Mouse (Mus musculus): Measurements from ENCODE around the gene Gnptab.
"Not testable (repeated sequence)": the region's sequence is repeated elsewhere in the genome, so short reads cannot be mapped to it uniquely, and the experiment has no call there.

The Gnptab gene

GRCm38 (mm10) chr10:88379013-88379885 lies at the start of gene Gnptab, which contains the start of gene Dram1:
Gene Gnptab, plus strand, starts transcription at chr10:88379132.
Gene Dram1, minus strand, starts transcription at chr10:88379080.
- peak; percentile 58 to 83 for DNase-seq (ENCODE audit: low read depth in 1 of 2, low spot score in 2 of 2)

- DNase-seq (ENCODE audit: low read depth in 1 of 2, low spot score in 2 of 2): no peak
These were observed 48.2 kb upstream of the Gnptab start for GRCm38 (mm10) chr10:88330695-88331094.

- no peak for DNase-seq (ENCODE audit: low read depth in 1 of 2, low spot score in 2 of 2)
These were observed 38.3 kb upstream of the Gnptab start for GRCm38 (mm10) chr10:88340660-88341059.

GRCm38 (mm10) chr10:88341368-88341767 lies 37.6 kb upstream of the Gnptab start:
- no peak for DNase-seq (ENCODE audit: low read depth in 1 of 2, low spot score in 2 of 2)

- DNase-seq (ENCODE audit: low read depth in 1 of 2, low spot score in 2 of 2): no peak
These were observed 33.0 kb upstream of the Gnptab start for GRCm38 (mm10) chr10:88345899-88346401.

- no peak for DNase-seq (ENCODE audit: low read depth in 1 of 2, low spot score in 2 of 2)
These were observed 32.3 kb upstream of the Gnptab start for GRCm38 (mm10) chr10:88346454-88347245.

GRCm38 (mm10) chr10:88349800-88350199 lies 29.1 kb upstream of the Gnptab start:
- no peak for DNase-seq (ENCODE audit: low read depth in 1 of 2, low spot score in 2 of 2)

- DNase-seq (ENCODE audit: low read depth in 1 of 2, low spot score in 2 of 2): no peak
These were observed 28.2 kb upstream of the Gnptab start for GRCm38 (mm10) chr10:88350687-88351086.

GRCm38 (mm10) chr10:88351411-88352103 lies 27.4 kb upstream of the Gnptab start:
- DNase-seq (ENCODE audit: low read depth in 1 of 2, low spot score in 2 of 2): no peak

- no peak for DNase-seq (ENCODE audit: low read depth in 1 of 2, low spot score in 2 of 2)
These were observed 26.4 kb upstream of the Gnptab start for GRCm38 (mm10) chr10:88352549-88352948.

- DNase-seq (ENCODE audit: low read depth in 1 of 2, low spot score in 2 of 2): no peak
These were observed 24.3 kb upstream of the Gnptab start for GRCm38 (mm10) chr10:88354599-88354998.

- no peak for DNase-seq (ENCODE audit: low read depth in 1 of 2, low spot score in 2 of 2)
These were observed 22.6 kb upstream of the Gnptab start for GRCm38 (mm10) chr10:88356114-88356982.

- DNase-seq (ENCODE audit: low read depth in 1 of 2, low spot score in 2 of 2): peak; percentile 42 to 68
These were observed 21.9 kb upstream of the Gnptab start for GRCm38 (mm10) chr10:88356983-88357559.

- no peak for DNase-seq (ENCODE audit: low read depth in 1 of 2, low spot score in 2 of 2)
These were observed 16.7 kb upstream of the Gnptab start for GRCm38 (mm10) chr10:88362218-88362617.

- no peak for DNase-seq (ENCODE audit: low read depth in 1 of 2, low spot score in 2 of 2)
These were observed 14.7 kb upstream of the Gnptab start for GRCm38 (mm10) chr10:88364221-88364620.

- no peak for DNase-seq (ENCODE audit: low read depth in 1 of 2, low spot score in 2 of 2)
These were observed 9.7 kb upstream of the Gnptab start for GRCm38 (mm10) chr10:88369233-88369632.

GRCm38 (mm10) chr10:88371793-88372192 lies 7.1 kb upstream of the Gnptab start:
- no peak for DNase-seq (ENCODE audit: low read depth in 1 of 2, low spot score in 2 of 2)

- DNase-seq (ENCODE audit: low read depth in 1 of 2, low spot score in 2 of 2): no peak
These were observed 6.5 kb upstream of the Gnptab start for GRCm38 (mm10) chr10:88372436-88372835.

- not testable (repeated sequence) for DNase-seq (ENCODE audit: low read depth in 1 of 2, low spot score in 2 of 2)
These were observed 6.0 kb upstream of the Gnptab start for GRCm38 (mm10) chr10:88372945-88373344.

- DNase-seq (ENCODE audit: low read depth in 1 of 2, low spot score in 2 of 2): no peak
These were observed 3.9 kb upstream of the Gnptab start for GRCm38 (mm10) chr10:88374984-88375383.
